Mouse (Mus musculus) frontal cortex, postnatal 36 days (tissue): ENCODE measurements around the gene Idh2.
"Not testable (repeated sequence)": the region's sequence is repeated elsewhere in the genome, so short reads cannot be mapped to it uniquely, and the experiment has no call there.

Source experiments
- DNase-seq, 2 experiments: peaks; one replicate each; pipeline ENCODE4 v3.0.0; 2022; ENCODE audit warnings: low spot score in 2 of 2

Gene Idh2

DNA sequence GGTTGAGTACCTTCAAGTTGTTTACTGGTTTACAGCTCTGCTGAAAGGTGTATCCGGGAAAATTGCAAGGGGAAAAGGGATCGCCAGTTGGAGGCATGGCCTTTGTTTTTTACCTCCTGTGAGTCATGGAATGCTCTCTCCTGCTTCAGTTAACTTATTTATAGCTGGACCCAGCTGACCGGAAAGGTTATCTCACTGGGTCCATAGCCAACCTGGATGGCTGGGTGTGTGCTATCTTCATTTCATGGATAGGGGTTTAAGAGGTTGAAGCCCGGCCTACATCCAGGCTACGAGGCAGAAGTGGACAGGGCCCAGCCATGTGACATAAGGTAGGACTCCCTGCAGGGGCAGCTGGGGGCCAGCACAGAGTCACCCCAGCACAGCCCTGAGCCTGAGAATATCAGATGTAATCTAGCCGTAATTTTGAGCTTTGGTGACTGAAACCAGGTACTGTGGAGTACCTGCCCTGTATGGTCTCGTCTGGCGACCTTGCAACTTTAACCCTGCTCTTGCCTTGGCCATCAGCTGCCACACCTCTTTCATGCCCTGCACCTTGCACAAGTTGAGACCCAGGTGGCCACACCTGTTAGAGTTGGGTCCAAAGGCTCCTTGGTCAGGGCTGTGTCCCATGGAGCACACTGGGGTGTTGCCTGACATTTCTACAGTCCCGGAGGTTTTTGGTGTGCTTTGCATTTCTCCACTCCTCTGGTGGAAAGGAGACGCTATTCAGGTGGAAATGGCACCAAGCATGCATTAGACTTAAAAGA lies 55.0 kb downstream of the Idh2 start:
- DNase-seq = no peak

DNA sequence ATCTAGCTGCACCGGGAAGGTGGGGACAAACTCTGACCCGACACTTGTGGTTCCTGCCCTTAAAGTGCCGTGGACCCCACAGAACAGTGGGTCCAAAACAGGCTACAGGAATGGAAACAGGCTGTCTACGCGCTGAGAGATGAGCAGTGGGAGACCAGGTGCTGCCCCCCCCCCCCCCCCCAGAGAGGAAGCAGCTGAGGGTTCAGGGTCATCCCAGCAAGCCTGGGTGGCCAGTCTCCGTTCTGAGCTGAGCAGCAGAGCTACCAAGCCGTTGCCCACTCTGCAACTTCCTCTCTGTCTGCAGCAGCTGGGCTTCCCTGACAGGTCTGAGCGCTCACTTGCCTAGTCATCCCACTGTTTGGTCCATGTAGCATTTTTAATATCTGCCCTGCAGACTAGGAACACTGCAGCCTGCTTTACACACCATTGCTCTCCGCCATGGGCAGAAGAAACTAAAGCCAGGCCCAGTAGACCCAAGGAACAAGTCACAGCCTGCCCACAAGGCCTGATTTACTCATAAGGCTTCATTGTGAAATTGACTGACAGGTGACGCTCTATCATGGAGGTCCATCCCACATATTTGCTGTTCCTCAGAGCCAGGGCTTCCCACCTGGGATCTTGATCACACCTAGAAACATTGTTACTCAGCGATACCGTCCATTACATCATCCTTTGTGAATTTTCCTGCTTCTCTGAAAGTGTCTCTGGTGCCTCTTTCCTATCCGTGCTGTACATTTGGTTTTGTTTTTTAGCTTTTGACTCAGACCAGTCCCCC lies 55.9 kb downstream of the Idh2 start:
- DNase-seq = no peak

DNA sequence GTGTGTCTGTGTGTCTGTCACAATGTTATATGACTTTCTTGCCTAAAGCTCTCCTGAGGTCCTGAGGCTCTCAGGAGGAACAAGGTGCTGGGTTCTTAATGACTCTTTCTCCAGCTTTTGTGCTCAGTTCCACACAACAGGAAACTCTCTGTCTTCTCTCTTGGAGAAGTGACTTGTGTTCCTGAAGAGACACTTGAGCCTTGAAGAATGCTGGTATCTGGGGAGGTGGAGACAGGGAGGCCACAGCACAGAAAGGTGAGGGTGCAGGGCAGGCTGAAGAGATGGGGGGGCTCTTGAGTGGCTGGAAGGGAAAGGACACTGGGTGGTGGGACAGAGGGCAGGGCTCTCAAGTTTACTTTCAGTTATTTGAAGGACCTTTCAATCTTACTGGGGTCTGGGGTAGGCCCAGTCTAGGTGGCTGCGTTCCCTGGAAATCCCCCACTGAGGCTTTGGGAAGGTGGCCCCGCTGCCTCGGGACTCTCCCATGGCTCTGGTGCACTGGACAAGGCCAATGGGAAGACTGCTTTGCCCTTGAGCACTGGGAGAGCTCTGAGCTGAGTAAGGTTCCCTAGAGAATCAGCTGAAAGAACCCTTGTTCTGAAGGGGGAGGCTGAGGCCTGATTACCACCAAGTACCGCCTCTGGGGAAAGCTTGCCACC lies 56.7 kb downstream of the Idh2 start:
- no peak for DNase-seq

- DNase-seq = no peak
These were observed 57.4 kb downstream of the Idh2 start for GRCm38 (mm10) chr7:80057781-80058180.

DNA sequence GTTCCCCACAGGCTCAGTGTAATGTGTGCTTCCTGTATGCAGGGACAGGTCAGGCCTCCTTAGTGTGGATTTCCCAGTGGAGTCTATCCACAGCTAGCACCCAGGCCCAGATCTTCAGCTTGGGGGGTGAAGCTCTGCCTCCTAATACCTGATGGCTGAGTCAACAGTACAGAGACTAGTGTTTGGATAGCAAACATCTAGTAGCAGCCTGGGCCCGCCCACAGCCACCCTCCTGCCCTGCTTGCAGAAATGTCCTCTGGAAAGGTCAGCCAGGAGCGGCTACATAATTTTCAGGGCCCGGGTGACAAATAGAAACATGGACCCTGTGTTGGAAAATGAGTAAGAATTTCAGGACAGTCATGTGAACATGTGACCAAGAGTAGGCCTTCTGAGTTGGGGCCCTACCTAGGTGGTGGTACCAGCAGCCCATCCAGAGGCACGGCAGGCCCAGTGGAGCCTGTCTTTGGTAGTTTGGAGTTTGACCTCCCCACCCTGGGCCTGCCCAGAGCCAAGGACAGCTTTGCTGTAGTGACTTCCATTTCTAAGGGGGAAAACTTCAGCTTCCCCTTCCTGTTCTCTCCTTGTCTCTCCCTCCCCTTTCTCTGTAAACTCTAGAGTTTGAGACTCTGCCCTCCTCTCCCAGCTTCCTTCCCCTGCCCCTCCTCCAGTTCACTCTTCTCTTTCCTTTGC lies 58.0 kb downstream of the Idh2 start:
- no peak for DNase-seq

DNA sequence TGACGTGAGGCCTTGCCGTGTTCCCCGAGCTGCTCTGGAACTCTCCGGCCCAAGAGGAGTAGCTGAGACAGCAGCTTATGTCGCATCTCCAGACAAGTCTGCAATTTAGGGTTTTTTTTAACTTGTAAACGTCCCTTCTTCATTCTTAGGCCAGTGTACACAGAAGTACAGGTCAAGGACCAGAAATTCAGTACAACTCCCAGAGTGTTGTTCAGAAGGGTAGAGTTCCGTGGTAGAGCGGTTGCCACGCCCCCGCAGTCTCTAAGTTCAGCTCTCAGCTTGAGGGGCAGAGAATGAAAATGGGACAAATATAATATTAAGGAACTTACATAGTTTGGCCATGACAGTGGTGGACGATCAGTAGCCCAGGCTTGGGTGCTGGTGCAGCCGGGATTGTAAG lies 59.4 kb downstream of the Idh2 start:
- DNase-seq = no peak

- DNase-seq = no peak
These were observed 62.0 kb downstream of the Idh2 start for GRCm38 (mm10) chr7:80053147-80053546.

DNA sequence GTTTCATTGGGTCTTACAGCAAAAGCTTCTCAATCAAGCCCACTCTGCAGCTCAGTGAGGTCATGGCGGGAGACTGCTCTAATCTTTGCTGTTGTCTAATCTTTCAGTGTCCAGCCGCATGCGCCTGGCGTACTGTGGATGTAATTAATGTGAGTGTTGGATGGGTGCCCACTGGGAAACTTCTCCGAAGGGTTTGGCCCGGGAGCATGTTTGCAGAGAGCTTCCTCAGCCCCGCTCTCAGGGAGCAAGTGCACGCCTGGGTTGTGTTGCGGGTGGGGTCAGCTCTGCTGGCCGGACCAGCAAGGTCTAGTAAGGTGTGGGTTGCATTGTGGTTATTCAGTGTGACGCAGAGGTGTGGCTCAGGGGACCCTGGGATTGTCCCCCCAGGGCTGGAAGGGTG lies 62.9 kb downstream of the Idh2 start:
- DNase-seq = no peak

DNA sequence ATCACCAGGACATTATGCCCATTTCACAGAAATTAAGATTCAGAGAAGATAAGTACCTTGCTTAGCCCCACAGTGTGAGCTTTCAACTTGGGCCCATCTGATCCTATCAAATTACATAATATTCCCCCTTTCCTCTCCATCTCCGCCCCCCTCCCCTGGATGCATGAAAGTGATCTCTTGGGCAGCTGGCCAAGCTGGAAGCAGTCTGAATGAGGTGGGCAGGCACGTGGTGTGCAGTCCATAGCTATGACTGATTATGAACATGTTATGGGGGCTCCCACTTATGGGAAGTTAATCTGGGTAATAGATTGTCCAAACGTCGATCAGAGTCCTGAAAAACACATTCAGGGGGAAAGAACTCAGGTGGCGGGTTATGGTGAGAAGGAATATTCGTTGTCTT lies 63.4 kb downstream of the Idh2 start:
- DNase-seq = no peak

GRCm38 (mm10) chr7:80050382-80050781 lies 64.8 kb downstream of the Idh2 start:
- not testable (repeated sequence) for DNase-seq

DNA sequence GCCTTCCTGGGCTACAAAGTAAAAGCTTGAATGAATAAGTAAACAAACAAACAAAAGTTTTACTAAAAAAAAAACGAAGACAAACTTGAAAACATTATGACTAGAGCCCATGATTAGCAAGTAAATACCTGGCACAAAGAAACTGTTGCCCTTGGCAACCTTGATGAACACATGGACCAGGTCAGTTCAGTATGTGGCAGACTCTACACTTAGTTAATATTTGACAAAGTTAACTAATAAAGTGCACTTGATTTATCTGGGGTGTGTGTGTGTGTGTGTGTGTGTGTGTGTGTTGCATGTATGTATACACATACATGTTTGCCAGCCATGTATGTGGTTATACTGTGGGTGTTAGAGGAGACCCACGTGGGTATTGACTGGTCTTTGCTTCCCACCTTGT lies 65.4 kb downstream of the Idh2 start:
- DNase-seq = no peak

DNA sequence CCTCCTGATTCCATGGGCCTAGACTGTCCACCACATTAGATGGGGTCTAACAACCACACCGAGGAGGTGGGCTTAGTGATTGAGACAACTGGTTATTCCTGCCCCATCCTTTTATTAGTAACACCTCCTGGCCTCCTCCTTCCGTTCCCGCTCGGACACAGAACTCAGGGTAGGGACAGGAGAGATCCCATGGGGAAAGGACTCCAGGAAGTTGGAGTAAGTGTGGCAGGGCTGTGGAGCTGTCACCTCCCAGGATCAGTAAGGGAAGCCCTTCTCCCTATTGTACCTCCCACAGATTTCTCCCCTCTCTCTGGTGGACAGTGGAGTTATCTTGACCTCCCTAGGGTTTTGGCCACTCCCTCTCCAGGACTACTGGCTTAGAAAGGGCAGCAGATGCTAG lies 68.2 kb downstream of the Idh2 start:
- DNase-seq = no peak
